Mouse (Mus musculus) layer of hippocampus, adult 9-11 months (tissue): Measurements from ENCODE around the gene Gm5741.

Experiments
- DNase-seq: peaks from one replicate; pipeline ENCODE4 v3.0.0; 2022

The Gm5741 gene

GRCm38 (mm10) chr8:85072364-85072929 lies 4.7 kb upstream of the Gm5741 start:
- DNase-seq, result no peak

- peak; percentile 93 for DNase-seq
These were observed 3.9 kb upstream of the Gm5741 start, which contains the start of gene Dhps for GRCm38 (mm10) chr8:85071514-85072281. TSS of gene Dhps (plus strand) at chr8:85071757.

GRCm38 (mm10) chr8:85071041-85071440 lies 3.3 kb upstream of the Gm5741 start:
- DNase-seq, result no peak

GRCm38 (mm10) chr8:85067155-85067554 lies 627 bp downstream of the Gm5741 start:
- DNase-seq, result no peak

GRCm38 (mm10) chr8:85065213-85065612 lies 2.6 kb downstream of the Gm5741 start:
- DNase-seq, result no peak

GRCm38 (mm10) chr8:85062603-85063002 lies 5.2 kb downstream of the Gm5741 start:
- no peak for DNase-seq

- peak; percentile 94 for DNase-seq
These were observed 7.7 kb downstream of the Gm5741 start, which contains the start of gene Fbxw9 for GRCm38 (mm10) chr8:85059879-85060616. TSS of gene Fbxw9 (plus strand) at chr8:85060055.

GRCm38 (mm10) chr8:85057367-85057766 lies 10.4 kb downstream of the Gm5741 start:
- DNase-seq, result no peak

GRCm38 (mm10) chr8:85043619-85044018 lies 24.2 kb downstream of the Gm5741 start:
- no peak for DNase-seq

GRCm38 (mm10) chr8:85037681-85038531 lies 29.9 kb downstream of the Gm5741 start:
- DNase-seq, result peak; percentile 44

- DNase-seq, result no peak
These were observed 30.5 kb downstream of the Gm5741 start for GRCm38 (mm10) chr8:85037366-85037680.

- DNase-seq, result peak; percentile 97
These were observed 30.9 kb downstream of the Gm5741 start, which contains the start of gene Tnpo2 for GRCm38 (mm10) chr8:85036718-85037365. TSS of gene Tnpo2 (plus strand) at chr8:85036915.

- no peak for DNase-seq
These were observed 31.4 kb downstream of the Gm5741 start for GRCm38 (mm10) chr8:85036381-85036717.

- no peak for DNase-seq
These were observed 32.0 kb downstream of the Gm5741 start for GRCm38 (mm10) chr8:85035728-85036310.

- DNase-seq, result no peak
These were observed 32.5 kb downstream of the Gm5741 start for GRCm38 (mm10) chr8:85035165-85035727.

- peak; percentile 73 for DNase-seq
These were observed 33.0 kb downstream of the Gm5741 start for GRCm38 (mm10) chr8:85034764-85035163.

- DNase-seq, result no peak
These were observed 33.9 kb downstream of the Gm5741 start for GRCm38 (mm10) chr8:85033867-85034266.

- no peak for DNase-seq
These were observed 35.0 kb downstream of the Gm5741 start for GRCm38 (mm10) chr8:85032622-85033311.

GRCm38 (mm10) chr8:85029271-85029670 lies 38.5 kb downstream of the Gm5741 start:
- DNase-seq, result no peak

- no peak for DNase-seq
These were observed 39.9 kb downstream of the Gm5741 start for GRCm38 (mm10) chr8:85027922-85028321.

GRCm38 (mm10) chr8:85027516-85027855 lies 40.3 kb downstream of the Gm5741 start:
- no peak for DNase-seq
